Mouse (Mus musculus) monocyte, adult 59 days (primary cell): ENCODE results near the gene Cacna1d. TPM values are rescaled to one million over a fixed set of nuclear protein-coding genes. Genes with fewer than 3 reads are reported as not detected.

ENCODE experiments used
- total RNA-seq, 2 experiments: library from RNA; stranded (reverse); gene quantifications; one replicate each; pipeline ENCODE4 v1.2.4; 2023

Cacna1d gene
- 10 to 100 TPM in 1 of 2 experiments, 1 to 10 TPM in 1; 8.6 to 11.8 TPM for total RNA-seq

DNA sequence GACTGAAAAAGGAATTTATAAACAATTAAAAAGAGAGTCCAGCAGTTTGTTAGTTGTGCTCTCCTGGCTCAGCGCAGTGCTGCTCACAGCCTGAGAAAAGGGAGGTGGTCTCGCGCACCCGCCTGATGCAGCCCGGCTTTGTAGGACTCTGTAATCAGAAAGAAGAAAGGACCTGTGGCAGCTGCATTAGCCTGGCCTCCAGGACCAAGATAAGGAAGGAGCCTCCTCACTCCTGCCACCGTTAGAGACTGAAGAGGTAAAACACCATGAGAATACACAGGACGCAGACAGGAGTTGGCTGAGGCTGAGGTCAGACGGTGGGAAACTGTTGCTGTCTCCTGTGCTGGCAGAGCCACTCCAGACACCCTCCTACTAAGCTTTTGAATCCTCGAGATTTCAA, at the start of gene Cacna1d:
Gene Cacna1d (minus strand): TSS at position 114 of the 400 bp plus-strand sequence.

DNA sequence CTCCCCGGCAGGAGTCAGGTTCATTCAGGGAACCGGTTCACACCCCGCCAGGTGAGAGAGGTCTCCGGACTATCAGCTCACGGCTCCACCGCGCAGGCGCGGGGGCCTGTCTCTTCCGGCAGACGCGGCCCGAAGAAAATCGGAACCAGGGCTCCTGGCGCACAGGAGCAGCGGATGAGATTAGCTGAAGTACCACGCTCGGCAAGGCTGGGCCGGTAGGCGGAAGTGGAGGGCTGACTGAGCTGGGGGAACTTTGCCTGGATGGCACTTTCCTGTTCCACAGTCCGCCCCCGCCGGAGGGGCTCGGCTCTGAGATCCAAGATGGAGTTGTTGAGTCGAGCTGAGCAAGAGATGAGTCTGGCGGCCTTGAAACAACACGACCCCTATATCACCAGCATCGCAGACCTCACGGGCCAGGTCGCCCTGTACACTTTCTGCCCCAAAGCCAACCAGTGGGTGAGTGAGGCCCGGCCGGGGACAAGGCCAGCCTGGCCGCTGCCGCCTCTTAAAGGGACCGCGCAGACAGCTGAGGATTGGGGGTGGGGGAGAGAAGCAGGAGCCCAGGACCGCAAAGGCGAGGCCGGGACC, 11.8 kb downstream of the Cacna1d start, which contains the start of gene Dcp1a:
Gene Dcp1a (plus strand): TSS at position 175 of the 588 bp plus-strand sequence.

DNA sequence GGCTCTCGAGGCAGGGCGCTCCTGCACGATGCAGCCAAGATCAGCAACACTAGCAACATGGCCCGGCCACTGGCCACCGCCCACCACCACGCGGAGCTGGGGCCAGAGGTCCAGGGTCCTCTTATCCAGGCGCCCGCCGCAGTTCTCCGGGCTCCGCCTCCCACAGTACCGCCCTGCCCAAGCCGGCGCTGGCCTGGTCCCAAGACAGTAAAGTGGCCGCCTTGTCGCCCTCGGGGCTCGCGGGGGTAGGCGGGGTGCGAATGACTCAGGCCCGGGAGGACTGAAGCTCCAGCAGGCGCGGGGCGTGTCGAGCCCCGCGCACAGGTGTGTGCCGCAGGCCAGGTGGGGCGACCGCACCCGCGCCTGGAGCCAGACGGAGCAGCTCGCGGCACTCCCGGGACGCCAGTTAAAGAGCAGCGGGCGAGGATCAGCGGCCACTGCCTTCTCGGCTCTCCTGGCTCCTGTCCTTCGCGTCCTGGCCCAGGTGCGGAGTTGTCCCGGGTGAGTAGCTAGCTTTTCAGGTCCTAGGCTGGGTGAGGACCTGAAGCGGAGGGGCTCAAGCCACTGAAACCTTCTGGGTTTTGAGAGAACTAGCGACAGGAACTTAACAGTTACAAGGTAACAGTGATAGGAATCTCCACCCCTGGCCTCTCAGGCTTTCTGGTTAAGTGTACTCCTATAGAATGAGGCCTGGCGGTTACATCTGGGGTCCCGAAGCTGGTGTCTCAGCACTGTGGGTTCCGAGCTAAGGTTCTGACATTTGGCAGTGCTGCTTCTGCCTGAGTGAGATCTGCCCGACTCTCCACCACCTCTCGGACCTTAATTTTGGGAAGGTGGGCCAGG, 482.3 kb downstream of the Cacna1d start, which contains the start of the genes Il17rb and Chdh:
Gene Il17rb (minus strand): TSS at position 164 of the 843 bp plus-strand sequence.
Gene Chdh (plus strand): TSS at position 291 of the 843 bp plus-strand sequence.

Other genes with a start within 250 kb of the Cacna1d start
- 10 to 100 TPM; 32.8 to 37.1 TPM for gene Dcp1a, start 11.9 kb downstream of the Cacna1d start, total RNA-seq
- 100 to 1,000 TPM; 577 to 593 TPM for gene Tkt, start 56.9 kb upstream of the Cacna1d start, total RNA-seq
- gene Prkcd, start 134.8 kb upstream of the Cacna1d start, total RNA-seq, result 1,000 to 10,000 TPM; 1,406 to 1,498 TPM
- 10 to 100 TPM; 13.3 to 14.1 TPM for gene Rft1, start 162.9 kb upstream of the Cacna1d start, total RNA-seq
- 10 to 100 TPM; 10.6 to 11.7 TPM for gene Sfmbt1, start 223.4 kb upstream of the Cacna1d start, total RNA-seq